Mouse (Mus musculus): ENCODE data around the gene Gm10570.

Gene Gm10570

DNA sequence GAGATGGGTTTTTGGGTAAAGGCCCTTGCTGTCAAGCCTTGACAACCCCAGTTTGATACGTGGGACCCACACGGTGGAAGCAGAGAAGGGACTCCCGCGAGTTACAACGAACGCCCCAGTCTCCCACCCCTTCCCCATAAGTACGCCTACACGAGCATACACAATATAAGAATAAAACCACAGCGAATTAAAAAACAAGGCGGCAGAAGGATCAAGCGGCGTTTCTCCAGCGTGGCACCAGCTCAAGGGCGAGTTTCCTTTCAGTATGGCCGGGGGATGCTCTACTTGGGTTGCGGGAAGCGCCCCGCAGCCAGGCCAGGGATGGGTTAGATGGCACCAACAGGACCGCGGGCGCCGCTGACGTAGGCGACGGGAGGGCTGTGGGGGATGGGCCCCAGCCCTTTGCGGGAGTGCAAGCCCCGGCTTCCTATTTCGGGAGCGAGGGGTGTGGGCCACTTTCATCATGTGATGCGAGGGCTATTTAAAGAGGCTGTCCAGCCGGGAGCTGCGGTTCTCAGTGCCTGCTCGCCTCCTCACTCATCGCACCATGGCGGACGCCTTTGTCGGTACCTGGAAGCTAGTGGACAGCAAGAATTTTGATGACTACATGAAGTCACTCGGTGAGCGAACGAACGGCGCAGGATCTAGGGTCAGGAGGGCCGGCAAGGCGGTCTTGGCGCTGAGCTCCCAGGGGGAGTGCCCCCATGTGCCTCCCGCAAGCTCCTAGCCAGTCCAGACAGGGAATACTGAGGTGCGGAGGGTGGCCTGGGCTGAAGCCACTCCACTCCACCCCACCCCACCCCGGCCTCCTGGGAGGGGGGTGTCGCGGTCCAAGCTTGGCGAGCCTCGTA lies at the start of gene Gm10570, which contains the start of gene Fabp3:
Gene Gm10570 (minus strand): TSS at position 444 of the 851 bp plus-strand sequence.
Gene Fabp3 (plus strand): TSS at position 365 of the 851 bp plus-strand sequence.
- no peak for DNase-seq (ENCODE audit: low read depth, low spot score)

DNA sequence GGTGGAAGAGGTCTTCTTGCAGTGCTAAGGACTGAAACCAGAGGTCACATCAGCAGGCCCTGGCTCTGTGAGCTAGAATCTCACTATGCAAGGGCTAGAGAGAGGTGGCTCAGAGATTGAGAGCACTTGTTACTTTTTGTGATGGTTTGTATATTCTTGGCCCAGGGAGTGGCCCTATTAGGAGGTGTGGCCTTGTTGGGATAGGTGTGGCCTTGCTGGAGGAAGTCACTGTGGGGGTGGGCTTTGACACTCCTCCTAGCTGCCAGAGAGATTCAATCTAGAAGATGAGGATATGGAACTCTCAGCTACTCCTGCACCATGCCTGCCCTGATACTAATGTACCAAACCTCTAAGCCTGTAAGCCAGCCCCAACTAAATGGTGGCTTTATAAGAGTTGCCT lies 49.5 kb upstream of the Gm10570 start:
- DNase-seq (ENCODE audit: low read depth, low spot score): peak; percentile 6

- no peak for DNase-seq (ENCODE audit: low read depth, low spot score)
Measured at GRCm38 (mm10) chr4:130352588-130352987, 44.1 kb upstream of the Gm10570 start.

- no peak for DNase-seq (ENCODE audit: low read depth, low spot score)
Measured at GRCm38 (mm10) chr4:130350690-130351422, 42.4 kb upstream of the Gm10570 start.

- DNase-seq (ENCODE audit: low read depth, low spot score): peak; percentile 8
Measured at GRCm38 (mm10) chr4:130349666-130350065, 41.2 kb upstream of the Gm10570 start.

DNA sequence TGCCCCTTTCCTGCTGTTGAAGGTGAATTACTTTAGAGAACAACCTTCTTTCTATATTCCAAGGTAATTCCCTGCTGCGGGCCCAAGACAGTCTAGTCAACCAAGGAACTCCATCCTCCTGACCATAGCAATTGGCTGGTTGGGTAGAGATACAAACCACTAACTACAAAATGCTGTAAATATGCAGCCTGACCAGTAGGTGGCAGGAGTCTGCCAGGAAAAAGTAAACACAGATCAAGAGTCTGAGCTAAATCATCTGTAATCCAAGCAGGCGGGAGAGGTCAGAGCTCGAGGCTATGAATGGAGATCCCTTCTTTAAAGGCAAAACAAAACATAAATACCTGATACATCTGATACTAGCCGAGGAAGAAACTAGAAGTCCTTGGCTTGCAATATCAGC lies 33.2 kb upstream of the Gm10570 start:
- peak; percentile 76 for DNase-seq (ENCODE audit: low read depth, low spot score)

DNA sequence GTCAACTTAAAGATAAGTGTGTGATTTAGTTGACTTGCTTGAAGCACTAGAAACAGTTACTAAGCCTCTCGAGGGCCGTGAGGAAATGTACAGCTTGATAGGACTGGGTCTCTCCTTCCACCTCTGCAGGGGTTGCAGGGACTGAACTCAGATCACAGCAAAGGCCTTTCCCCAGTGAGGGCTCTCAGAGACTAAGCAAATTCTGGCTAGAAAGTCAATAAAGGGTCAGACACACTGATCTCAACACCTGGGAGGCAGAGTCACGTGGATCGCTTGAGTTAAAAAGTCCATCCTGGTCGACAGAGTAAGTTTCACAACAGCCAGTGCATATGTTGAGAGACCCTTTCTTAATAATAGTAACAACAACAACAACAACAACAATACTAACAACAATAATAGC lies 27.4 kb upstream of the Gm10570 start:
- DNase-seq (ENCODE audit: low read depth, low spot score): no peak

- no peak for DNase-seq (ENCODE audit: low read depth, low spot score)
Measured at GRCm38 (mm10) chr4:130327366-130327765, 18.9 kb upstream of the Gm10570 start.

DNA sequence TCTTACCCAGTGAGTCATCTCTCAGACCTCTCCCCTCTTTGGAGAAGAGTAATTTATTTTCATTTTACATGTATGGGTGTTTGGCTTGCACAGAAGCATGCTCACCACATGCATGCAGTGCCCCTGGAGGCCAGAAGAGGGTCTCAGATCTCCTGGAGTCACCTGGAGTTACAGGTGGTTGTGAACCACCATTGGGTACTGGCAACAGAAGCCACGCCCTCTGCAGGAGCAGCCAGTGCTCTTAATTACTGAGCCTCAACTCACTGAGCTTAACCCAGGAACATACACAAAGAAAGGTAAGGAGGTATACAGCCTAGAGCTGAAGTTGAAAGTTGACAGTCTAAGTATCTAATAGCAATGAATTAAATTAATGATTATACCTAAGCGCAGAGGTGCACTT lies 17.0 kb upstream of the Gm10570 start:
- no peak for DNase-seq (ENCODE audit: low read depth, low spot score)

DNA sequence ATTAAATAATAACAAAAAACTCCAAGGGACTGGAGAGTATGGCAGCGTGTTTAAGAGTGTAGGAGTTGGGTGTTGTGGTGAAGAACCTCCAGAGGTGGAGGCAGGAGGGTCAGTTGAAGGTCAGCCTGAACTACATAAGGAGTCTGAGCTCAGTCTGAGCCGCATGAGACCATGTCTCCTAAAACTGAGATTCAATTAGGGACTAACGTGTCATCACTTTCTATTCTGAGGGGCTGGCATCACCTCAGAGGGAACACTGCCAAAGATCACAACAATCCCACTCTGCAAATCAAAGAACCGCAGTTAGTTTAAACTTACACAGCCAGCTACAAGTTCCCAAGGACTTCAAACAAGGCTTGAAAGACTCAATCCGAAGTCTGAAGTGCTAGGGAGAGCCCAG lies 15.1 kb upstream of the Gm10570 start:
- DNase-seq (ENCODE audit: low read depth, low spot score): no peak

DNA sequence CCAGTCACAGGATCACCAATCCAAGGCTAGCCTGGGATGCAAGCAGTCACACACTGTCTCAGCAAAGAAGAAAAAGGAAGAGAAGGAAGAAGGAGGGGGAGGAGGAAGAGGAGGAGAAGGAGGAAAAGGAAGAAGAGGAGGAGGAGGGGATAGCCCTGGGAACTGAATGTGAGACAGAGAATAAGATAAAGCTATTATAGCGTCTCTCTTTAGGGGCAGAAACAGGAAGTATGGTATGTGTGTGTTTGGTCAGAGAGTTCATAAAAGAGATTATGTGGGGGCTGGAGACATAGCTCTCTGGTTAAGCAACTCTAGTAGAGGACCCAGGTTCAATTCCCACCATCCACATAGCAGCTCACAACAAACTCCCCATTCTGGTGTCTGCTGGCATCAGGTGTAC lies 14.7 kb upstream of the Gm10570 start:
- DNase-seq (ENCODE audit: low read depth, low spot score): no peak

GRCm38 (mm10) chr4:130322567-130322966 lies 14.1 kb upstream of the Gm10570 start:
- DNase-seq (ENCODE audit: low read depth, low spot score): no peak

GRCm38 (mm10) chr4:130321640-130322039 lies 13.2 kb upstream of the Gm10570 start:
- DNase-seq (ENCODE audit: low read depth, low spot score): no peak

DNA sequence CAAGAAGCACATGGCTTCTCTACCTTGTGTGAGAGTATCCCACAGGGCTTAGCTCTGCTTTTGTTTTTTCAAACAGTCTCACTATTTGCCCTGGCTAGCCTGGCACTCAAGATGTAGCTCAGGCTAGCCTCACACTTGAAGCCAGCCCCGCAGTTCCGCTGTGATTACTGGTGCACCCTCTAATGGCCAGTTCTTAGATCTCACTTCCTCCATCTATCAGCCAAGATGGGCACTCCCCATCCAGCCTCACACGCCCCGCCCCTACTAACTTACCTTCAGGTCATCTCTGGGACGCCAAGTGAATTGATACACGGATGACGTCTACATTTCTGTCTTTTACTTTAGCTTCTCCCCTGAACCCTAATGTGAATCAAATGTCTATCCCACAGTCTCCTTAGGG lies 11.1 kb upstream of the Gm10570 start:
- no peak for DNase-seq (ENCODE audit: low read depth, low spot score)

DNA sequence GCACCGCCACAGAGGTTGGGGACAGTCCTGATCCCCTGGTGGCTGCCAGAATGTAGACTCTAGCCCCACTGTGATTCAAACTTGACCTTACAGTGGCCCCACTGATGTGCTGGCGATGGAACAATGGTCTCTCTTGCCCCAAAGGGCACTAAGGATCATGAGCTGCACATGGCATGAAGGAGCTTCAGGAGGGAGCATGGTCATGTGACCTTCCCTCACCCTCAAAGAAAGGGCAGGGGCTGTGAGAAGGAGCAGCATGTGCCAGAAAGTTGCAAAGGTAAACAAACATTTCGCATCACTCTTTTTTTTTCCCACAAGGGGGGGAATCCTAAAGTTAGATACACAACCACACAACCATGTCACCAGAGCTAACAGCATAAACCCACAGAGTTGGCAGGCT lies 9.6 kb upstream of the Gm10570 start:
- no peak for DNase-seq (ENCODE audit: low read depth, low spot score)

GRCm38 (mm10) chr4:130316691-130317090 lies 8.2 kb upstream of the Gm10570 start:
- no peak for DNase-seq (ENCODE audit: low read depth, low spot score)

- peak; percentile 54 for DNase-seq (ENCODE audit: low read depth, low spot score)
Measured at GRCm38 (mm10) chr4:130315771-130316527, 7.5 kb upstream of the Gm10570 start.

DNA sequence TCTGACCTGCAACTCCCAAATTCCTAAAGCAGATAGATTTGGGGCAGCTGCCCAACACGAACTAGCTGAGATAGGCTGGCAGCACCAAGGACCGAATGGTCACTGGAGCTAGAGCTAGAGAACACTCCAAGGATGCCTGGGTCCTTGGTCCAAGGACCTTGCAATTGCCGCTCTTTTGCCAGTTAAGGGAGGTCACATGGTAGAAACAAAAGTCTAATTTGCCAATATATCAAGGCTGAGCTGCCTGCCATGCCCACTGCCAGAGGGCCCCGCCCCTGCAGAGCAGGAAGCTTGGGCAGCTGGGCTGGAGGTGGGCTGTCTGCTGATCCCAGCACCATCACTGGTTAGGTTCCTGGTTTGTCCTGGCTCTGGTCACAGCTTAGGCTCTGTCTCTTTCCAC lies 5.1 kb upstream of the Gm10570 start:
- no peak for DNase-seq (ENCODE audit: low read depth, low spot score)

DNA sequence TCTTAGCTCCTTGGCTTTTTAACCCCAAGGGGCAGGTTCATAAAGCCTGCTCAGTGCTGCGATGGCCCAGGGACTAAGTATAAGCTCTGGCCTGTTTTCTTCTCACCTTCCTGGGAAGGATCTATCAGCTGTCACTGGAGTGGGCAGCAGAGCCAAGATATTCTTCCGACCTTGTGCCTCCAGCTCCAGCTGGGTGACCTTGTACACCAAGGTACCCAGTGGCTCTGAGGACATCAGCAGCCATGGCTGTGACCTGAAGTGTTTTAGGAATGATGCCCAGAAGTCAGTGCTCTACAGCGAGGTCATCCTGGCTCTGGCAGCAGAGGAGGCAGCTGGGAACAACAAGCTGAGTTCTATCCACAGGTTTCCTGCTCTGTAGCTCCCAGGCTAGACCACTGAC lies 4.1 kb upstream of the Gm10570 start:
- no peak for DNase-seq (ENCODE audit: low read depth, low spot score)

DNA sequence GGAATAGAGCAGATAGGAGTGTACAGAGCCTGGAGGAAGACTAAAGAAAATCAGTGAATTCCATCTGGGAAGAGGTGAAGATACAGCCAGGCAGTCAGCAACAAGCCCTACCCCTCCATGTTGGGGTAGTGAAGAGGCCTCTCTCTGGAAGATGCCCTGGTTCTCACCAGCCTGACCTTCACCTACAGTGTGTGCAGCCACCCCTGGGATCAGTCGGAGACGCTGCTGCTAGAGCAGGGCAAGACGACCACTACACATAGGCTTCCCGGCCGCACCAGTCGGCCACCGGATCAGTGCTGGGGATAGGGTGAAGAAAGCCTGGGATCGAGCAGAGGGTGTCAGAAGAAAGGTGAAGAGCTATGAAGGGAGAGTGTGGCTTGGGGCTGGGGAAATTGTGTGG lies 780 bp upstream of the Gm10570 start:
- no peak for DNase-seq (ENCODE audit: low read depth, low spot score)

GRCm38 (mm10) chr4:130307851-130308230 lies 633 bp downstream of the Gm10570 start:
- DNase-seq (ENCODE audit: low read depth, low spot score): no peak
